Comparison of ENCODE assay signal across 13 mouse cellular contexts in the genomic region with DNA sequence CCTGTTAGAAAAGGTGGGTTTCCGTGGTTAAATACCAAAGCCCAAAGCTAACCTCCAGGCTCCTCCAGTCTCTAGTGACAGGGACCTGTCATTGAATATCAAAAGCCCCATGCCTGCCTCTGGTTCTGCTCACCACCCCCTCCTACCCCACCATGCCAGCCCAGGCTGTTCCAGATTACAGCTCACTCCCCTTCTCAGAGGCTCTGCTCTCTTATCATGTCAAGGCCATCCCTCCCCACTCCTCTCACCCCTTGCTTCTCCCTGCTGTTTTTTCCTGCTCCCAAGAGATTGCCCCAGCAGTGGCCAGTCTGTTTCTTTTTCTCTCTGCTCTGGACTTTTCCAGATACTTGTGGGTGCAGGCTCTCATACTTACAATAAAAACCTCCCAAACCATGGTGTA. TPM values are rescaled to one million over a fixed set of nuclear protein-coding genes. Genes with fewer than 3 reads are reported as not detected.
DNase-seq lines count a peak whose midpoint lies in the region; ATAC-seq lines count a peak whose summit lies in the region.
"Had no signal": no experiment of that assay in that cellular context is flagged by ENCODE, and none has a peak within 500 bp of the region (broad histone marks: within the 10 kb centered on the region; RNA-seq: fewer than 3 reads in every experiment).

No protein-coding gene starts in this region.

- peak overlapping the region; percentile 65 for H3K9ac ChIP-seq in liver, embryonic 12.5 days
- H3K9ac ChIP-seq: forebrain, embryonic 12.5 days; midbrain, embryonic 15.5 days; neural tube, embryonic 13.5 days had no signal

- WGBS in liver, embryonic 12.5 days (ENCODE audit: insufficient replicate concordance) = 32% methylated on average over 1 of the region's 1 CpGs

- no peaks in the 10 kb centered on the region for H3K9me3 ChIP-seq in liver, embryonic 12.5 days (replicated peaks)
- H3K9me3 ChIP-seq: forebrain, embryonic 12.5 days; midbrain, embryonic 15.5 days; neural tube, embryonic 13.5 days had no signal

- peak; percentile 75 for DNase-seq in ovary, adult 18-20 months (ENCODE audit: low spot score)
- no peak for DNase-seq in ovary, postnatal 10 days (ENCODE audit: low spot score)
- peak; percentile 53 for DNase-seq in testis, postnatal 10 days (ENCODE audit: low spot score)
- no peak for DNase-seq in layer of hippocampus, postnatal 25 days (ENCODE audit: extremely low spot score in 1 of 2, low spot score in 1 of 2)
- no peak for DNase-seq in left cerebral cortex, adult 8-10 months (ENCODE audit: low spot score in 2 of 2)
- DNase-seq: cerebellum, adult 11-12 months; gastrocnemius, postnatal 36 days; thymus, adult 18-20 months had no signal

- H3K4me2 ChIP-seq in liver, embryonic 12.5 days = peak overlapping the region; percentile 58
- H3K4me2 ChIP-seq: forebrain, embryonic 12.5 days; midbrain, embryonic 15.5 days; neural tube, embryonic 13.5 days had no signal

- H3K36me3 ChIP-seq in liver, embryonic 12.5 days = no peaks in the 10 kb centered on the region
- H3K36me3 ChIP-seq: forebrain, embryonic 12.5 days; midbrain, embryonic 15.5 days; neural tube, embryonic 13.5 days had no signal

- no peaks in the 10 kb centered on the region for H3K27me3 ChIP-seq in liver, embryonic 12.5 days (replicated peaks)
- H3K27me3 ChIP-seq: forebrain, embryonic 12.5 days; midbrain, embryonic 15.5 days; neural tube, embryonic 13.5 days had no signal

- H3K4me1 ChIP-seq in liver, embryonic 12.5 days = peaks cover 71% of the 10 kb centered on the region
- H3K4me1 ChIP-seq: forebrain, embryonic 12.5 days; midbrain, embryonic 15.5 days; neural tube, embryonic 13.5 days had no signal

- ATAC-seq in common myeloid progenitor, adult 5-6 weeks (replicated peaks; ENCODE audit: low read depth, poor library complexity, severe bottlenecking) = peak; percentile 71; the same call in 1 of the 2 replicates
- peak; percentile 99 for ATAC-seq in liver, embryonic 12.5 days
- ATAC-seq: midbrain, embryonic 15.5 days had no signal

- H3K4me3 ChIP-seq in liver, embryonic 12.5 days = peak overlapping the region; percentile 1; the same call in 1 of the 2 replicates
- H3K4me3 ChIP-seq: forebrain, embryonic 12.5 days; midbrain, embryonic 15.5 days; neural tube, embryonic 13.5 days had no signal

- peak overlapping the region; percentile 98 for H3K27ac ChIP-seq in liver, embryonic 12.5 days
- H3K27ac ChIP-seq: forebrain, embryonic 12.5 days; midbrain, embryonic 15.5 days; neural tube, embryonic 13.5 days had no signal

RNA-seq across cellular contexts. Expression of a gene that starts 10.3 kb away (rescaled TPM):
- total RNA-seq in common myeloid progenitor, adult 5-6 weeks (2017) = 15.8 and 16.5 TPM in 2 replicates
- polyA plus RNA-seq in liver, embryonic 12.5 days (2016; fragmentation: Nextera tagmentation; extraction: Ambion mirVana) = 31.8 and 33.3 TPM in 2 replicates
- 1 to 10 TPM; 6.8 to 7.8 TPM for total RNA-seq in layer of hippocampus, postnatal 25 days (2021)
- total RNA-seq in left cerebral cortex, adult 8-10 months (2022) = 1 to 10 TPM; 6.9 to 8.6 (median 7.3) TPM

RNA-seq across cellular contexts. Expression of a gene that starts 16.7 kb away (rescaled TPM):
- total RNA-seq in common myeloid progenitor, adult 5-6 weeks (2017) = 2.4 and 2.6 TPM in 2 replicates
- polyA plus RNA-seq in liver, embryonic 12.5 days (2016; fragmentation: Nextera tagmentation; extraction: Ambion mirVana) = 16.4 and 17.0 TPM in 2 replicates
- 10 to 100 TPM; 23.8 to 27.3 TPM for total RNA-seq in layer of hippocampus, postnatal 25 days (2021)
- total RNA-seq in left cerebral cortex, adult 8-10 months (2022) = 10 to 100 TPM; 23.9 to 28.5 (median 26.2) TPM

RNA-seq across cellular contexts. Expression of a gene that starts 36.5 kb away (rescaled TPM):
- total RNA-seq in common myeloid progenitor, adult 5-6 weeks (2017) = 2.7 and 4.7 TPM in 2 replicates
- 1.0 and 1.1 TPM in 2 replicates for polyA plus RNA-seq in liver, embryonic 12.5 days (2016; fragmentation: Nextera tagmentation; extraction: Ambion mirVana)
- total RNA-seq in layer of hippocampus, postnatal 25 days (2021) = 10 to 100 TPM; 11.2 to 12.4 TPM
- total RNA-seq in left cerebral cortex, adult 8-10 months (2022) = 1 to 10 TPM; 7.4 to 8.3 (median 8.1) TPM

RNA-seq across cellular contexts. Expression of a gene that starts 36.8 kb away (rescaled TPM):
- total RNA-seq in common myeloid progenitor, adult 5-6 weeks (2017) = 13.3 and 15.8 TPM in 2 replicates
- polyA plus RNA-seq in liver, embryonic 12.5 days (2016; fragmentation: Nextera tagmentation; extraction: Ambion mirVana) = 172 and 182 TPM in 2 replicates
- total RNA-seq in layer of hippocampus, postnatal 25 days (2021) = 10 to 100 TPM; 15.4 to 26.6 TPM
- 10 to 100 TPM; 18.3 to 21.9 (median 19.1) TPM for total RNA-seq in left cerebral cortex, adult 8-10 months (2022)

RNA-seq across cellular contexts. Expression of a gene that starts 38.7 kb away (rescaled TPM):
- total RNA-seq in common myeloid progenitor, adult 5-6 weeks (2017) = 57.3 and 72.4 TPM in 2 replicates
- 42.0 and 44.8 TPM in 2 replicates for polyA plus RNA-seq in liver, embryonic 12.5 days (2016; fragmentation: Nextera tagmentation; extraction: Ambion mirVana)
- 10 to 100 TPM; 55.7 to 63.8 TPM for total RNA-seq in layer of hippocampus, postnatal 25 days (2021)
- total RNA-seq in left cerebral cortex, adult 8-10 months (2022) = 10 to 100 TPM; 63.3 to 71.3 (median 69.9) TPM

Comparison
In these comparisons a context has a peak if more than half of its experiments do, and no peak if none do; other contexts are left out.
1. DNase-seq: peak in ovary, adult 18-20 months (single experiment) and testis, postnatal 10 days (single experiment); none in ovary, postnatal 10 days (single experiment), layer of hippocampus, postnatal 25 days (0 of 2) and left cerebral cortex, adult 8-10 months (0 of 2).